Mouse (Mus musculus) liver, postnatal 0 days (tissue): Measurements from ENCODE around the gene Atf3. TPM values are rescaled to one million over a fixed set of nuclear protein-coding genes. Genes with fewer than 3 reads are reported as not detected.

Experiments used
- ATAC-seq: fragments of 200-750 bp; cut with Nextera tagmentation; 2 replicates; pipeline ENCODE4 v1.8.0; 2017; ENCODE audit warnings: mild to moderate bottlenecking, moderate library complexity
- DNase-seq: peaks from one replicate; pipeline ENCODE4 v3.0.0-alpha.2; 2016
- H3K27ac ChIP-seq: fragments of 300-500 bp; sonication (generic); 2 replicates; pipeline ENCODE4 v1.5.1; 2014; ENCODE audit warnings: antibody characterized with exemption, moderate library complexity, mild to moderate bottlenecking, low read depth
- H3K27me3 ChIP-seq: fragments of 300-500 bp; sonication (generic); 2 replicates; pipeline ENCODE4 v1.6.1; 2014; ENCODE audit warnings: low read length, control low read depth, mixed read lengths; ENCODE audit not compliant: insufficient read depth
- H3K36me3 ChIP-seq: fragments of 300-500 bp; sonication (generic); replicated peaks from 2 replicates; pipeline ENCODE4 v1.6.1; 2014; ENCODE audit warnings: mild to moderate bottlenecking, control low read depth, low read length, moderate library complexity, mixed read lengths; ENCODE audit not compliant: insufficient read depth
- H3K4me1 ChIP-seq: fragments of 300-500 bp; sonication (generic); 2 replicates; pipeline ENCODE4 v1.6.1; 2014; ENCODE audit warnings: antibody characterized with exemption, mild to moderate bottlenecking, control low read depth; ENCODE audit not compliant: insufficient read depth
- H3K4me2 ChIP-seq: fragments of 300-500 bp; sonication (generic); 2 replicates; pipeline ENCODE4 v1.6.1; 2014; ENCODE audit warnings: low read depth, mild to moderate bottlenecking, low read length, moderate library complexity, mixed read lengths
- H3K4me3 ChIP-seq: fragments of 300-500 bp; sonication (generic); 2 replicates; pipeline ENCODE4 v1.5.1; 2014; ENCODE audit warnings: low read depth, low read length
- H3K9ac ChIP-seq: fragments of 300-500 bp; sonication (generic); replicated peaks from 2 replicates; pipeline ENCODE4 v1.6.1; 2014; ENCODE audit warnings: mild to moderate bottlenecking, moderate library complexity
- H3K9me3 ChIP-seq: fragments of 300-500 bp; sonication (generic); 2 replicates; pipeline ENCODE4 v1.6.1; 2016; ENCODE audit warnings: mild to moderate bottlenecking, control low read depth, low read length, mixed read lengths
- CTCF ChIP-seq: sonication (generic); IDR thresholded peaks from 2 replicates; pipeline ENCODE4 v1.5.1; 2016; ENCODE audit warnings: antibody characterized with exemption, low read depth
- EP300 ChIP-seq: IDR thresholded peaks from 2 replicates; pipeline ENCODE4 v1.6.1; 2016; ENCODE audit warnings: antibody characterized with exemption, low read depth, mild to moderate bottlenecking
- WGBS: fragments of 180-500 bp; shearing (Covaris S2); extraction: QIAGEN DNeasy Blood & Tissue Kit; methylation state at CpG from one replicate; pipeline ENCODE4 v1.1.7; 2014; ENCODE audit not compliant: insufficient replicate concordance; 5-methylcytosine and 5-hydroxymethylcytosine counted together
- polyA plus RNA-seq: library from polyadenylated mRNA; unstranded; fragments of >200 nt; fragmentation: Nextera tagmentation; extraction: Ambion mirVana; gene quantifications from 2 replicates; pipeline ENCODE4 v1.2.1, GENCODE M21; 2015

Atf3 gene
- polyA plus RNA-seq, 1 experiment from 2014 or later = 1.00 TPM

DNA sequence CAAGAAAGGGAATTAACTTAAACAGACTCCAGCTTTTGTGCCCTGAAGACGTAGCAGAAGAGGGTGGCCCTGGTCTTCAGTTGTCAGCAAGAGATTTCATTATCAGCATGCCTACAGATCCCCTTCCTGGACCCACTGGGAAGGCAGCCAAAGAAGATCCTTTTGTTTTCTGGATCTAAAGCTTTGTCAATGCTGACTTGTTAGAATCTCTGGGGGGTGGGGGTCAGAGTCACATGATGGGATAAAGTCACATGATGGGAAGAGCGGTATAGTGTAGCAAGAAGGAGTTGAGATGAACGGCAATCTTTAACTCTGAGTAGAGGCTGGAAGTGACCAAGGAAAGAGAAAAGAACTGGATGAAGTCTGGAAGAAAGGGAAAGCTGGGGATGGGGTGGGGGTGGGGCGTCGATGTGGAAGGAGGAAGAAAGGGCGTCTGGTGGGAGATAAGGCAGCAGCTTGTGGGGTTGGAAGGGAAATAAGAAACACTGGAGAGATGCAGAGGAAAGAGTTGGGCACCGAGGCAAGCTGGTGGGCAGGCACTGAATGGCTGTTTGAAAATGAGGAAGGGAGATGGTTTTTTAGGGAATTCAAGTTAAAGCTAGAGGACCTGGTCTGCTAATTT is 78.9 kb downstream of the Atf3 start:
- no peaks in the 10 kb centered on the region for H3K36me3 ChIP-seq
- H3K9me3 ChIP-seq = no peaks in the 10 kb centered on the region
- no peaks in the 10 kb centered on the region for H3K4me1 ChIP-seq
- no peak for ATAC-seq
- TF ChIP-seq CTCF (no peak), EP300 (no peak)
- no peak overlapping the region for H3K9ac ChIP-seq
- H3K4me2 ChIP-seq = no peak overlapping the region
- H3K27me3 ChIP-seq = no peaks in the 10 kb centered on the region
- 34% methylated on average over 7 of the region's 7 CpGs for WGBS
- no peak for DNase-seq
- no peak overlapping the region for H3K4me3 ChIP-seq
- H3K27ac ChIP-seq = no peak overlapping the region

DNA sequence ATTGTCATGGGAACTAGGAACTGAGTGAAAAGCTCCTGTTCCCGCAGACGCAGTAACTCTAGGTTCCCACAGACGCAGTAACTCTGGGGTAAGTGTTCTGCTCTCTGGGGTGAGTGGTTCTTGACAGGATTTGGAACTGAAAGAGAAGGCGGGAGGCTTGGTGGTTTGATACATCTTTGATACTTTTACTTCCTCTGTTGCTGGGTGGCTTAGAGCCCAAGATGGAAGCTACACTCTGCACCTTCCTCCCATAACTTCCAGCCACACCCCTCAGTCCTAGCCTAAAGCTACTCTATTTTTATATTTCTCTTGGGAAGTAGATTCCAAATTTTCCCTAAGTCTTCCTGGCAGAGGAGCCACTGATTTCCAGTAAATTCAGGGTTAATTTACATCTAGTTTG is 79.4 kb downstream of the Atf3 start:
- peaks cover under 1% of the 10 kb centered on the region for H3K4me1 ChIP-seq
- ATAC-seq = no peak
- H3K4me2 ChIP-seq = no peak overlapping the region

DNA sequence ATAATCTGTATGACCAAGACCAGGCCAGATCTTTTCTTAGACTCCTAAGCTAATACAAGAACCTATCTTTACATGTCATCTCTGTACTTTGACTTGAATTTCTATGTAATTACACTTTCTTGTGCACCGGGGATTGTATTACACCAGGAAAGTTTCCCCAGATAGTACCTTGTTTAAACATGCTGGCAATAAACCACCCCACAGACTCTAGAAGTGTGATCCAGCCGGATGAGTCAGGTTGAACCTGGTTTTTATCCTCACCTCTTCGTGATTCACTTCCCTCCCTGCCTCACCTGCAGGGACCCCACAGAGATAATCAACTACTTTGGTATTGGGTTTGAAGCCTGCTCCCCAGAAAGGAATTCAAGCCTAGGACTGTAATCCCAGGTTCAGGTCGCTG is 82.4 kb downstream of the Atf3 start:
- H3K27ac ChIP-seq = no peak overlapping the region
- 64% methylated on average over 4 of the region's 4 CpGs for WGBS
- H3K4me1 ChIP-seq = peaks cover 11% of the 10 kb centered on the region
- no peaks in the 10 kb centered on the region for H3K36me3 ChIP-seq
- DNase-seq (no peak), ATAC-seq (no peak)
- no peaks in the 10 kb centered on the region for H3K27me3 ChIP-seq
- H3K9me3 ChIP-seq = no peaks in the 10 kb centered on the region
- H3K4me2 ChIP-seq = no peak overlapping the region
- no peak overlapping the region for H3K4me3 ChIP-seq
- H3K9ac ChIP-seq = no peak overlapping the region
- TF ChIP-seq EP300 (no peak), CTCF (no peak)

More for the DNA sequence above, 79.4 kb downstream of the Atf3 start:
- Histone ChIP-seq H3K27ac (no peak overlapping the region), H3K9ac (no peak overlapping the region), H3K9me3 (no peaks in the 10 kb centered on the region), H3K36me3 (no peaks in the 10 kb centered on the region), H3K27me3 (no peaks in the 10 kb centered on the region), H3K4me3 (no peak overlapping the region)
- no peak for DNase-seq
- TF ChIP-seq EP300 (no peak), CTCF (no peak)
- WGBS = 73% methylated on average over 4 of the region's 4 CpGs

DNA sequence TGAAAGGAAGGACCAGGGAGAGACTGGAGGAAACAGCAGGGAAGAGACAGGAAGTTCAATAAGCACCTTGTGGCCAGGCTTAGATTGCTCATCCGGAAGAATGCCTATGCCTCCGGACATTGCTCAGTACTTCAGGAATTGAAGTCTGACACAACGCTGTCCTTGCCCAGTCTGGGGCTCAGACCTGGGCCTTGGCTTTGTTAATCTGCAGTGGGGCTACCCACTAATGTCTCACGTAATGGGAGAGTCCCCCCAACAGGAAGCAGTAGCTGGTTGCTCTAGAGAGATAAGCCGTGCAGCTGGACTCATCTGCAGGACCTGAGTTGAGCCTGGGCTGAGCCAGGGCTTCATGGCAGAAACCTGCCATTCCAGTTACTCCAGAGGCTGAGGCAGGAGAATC is 84.9 kb downstream of the Atf3 start:
- peaks cover 11% of the 10 kb centered on the region for H3K4me1 ChIP-seq
- H3K27me3 ChIP-seq = no peaks in the 10 kb centered on the region
- 25% methylated on average over 5 of the region's 5 CpGs for WGBS
- H3K27ac ChIP-seq = peak overlapping the region; percentile 11; the same call in 1 of the 2 replicates
- no peak overlapping the region for H3K4me3 ChIP-seq
- peak; percentile 55 for ATAC-seq
- TF ChIP-seq EP300 (no peak), CTCF (0 out of 2 replicates have a peak, but pooled peaks have one; percentile 7)
- H3K9ac ChIP-seq = no peak overlapping the region
- peak overlapping the region; percentile 47 for H3K4me2 ChIP-seq
- no peak for DNase-seq
- 0 out of 2 replicates have a peak, but pooled peaks cover 4% of the 10 kb centered on the region for H3K9me3 ChIP-seq
- H3K36me3 ChIP-seq = no peaks in the 10 kb centered on the region

DNA sequence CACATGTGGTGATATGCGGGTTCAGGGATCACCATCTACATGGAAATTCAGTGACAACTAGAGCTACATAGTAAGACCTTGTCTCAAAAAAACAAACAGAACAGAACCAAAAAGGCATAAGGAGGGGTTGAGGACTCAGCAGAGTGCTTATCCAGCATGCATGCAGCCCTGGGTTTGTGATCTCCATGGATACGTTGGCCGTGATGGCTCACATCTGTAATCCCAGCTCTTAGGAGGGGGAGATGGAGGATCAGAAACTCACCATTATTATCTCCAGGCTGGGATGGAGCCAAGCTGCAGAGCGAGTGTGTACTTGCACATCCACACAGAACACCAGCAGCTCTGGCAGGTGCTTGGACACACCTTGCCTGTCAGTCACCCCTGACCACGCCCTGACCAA is 85.6 kb downstream of the Atf3 start:
- Histone ChIP-seq H3K9me3 (0 out of 2 replicates have a peak, but pooled peaks cover 4% of the 10 kb centered on the region), H3K9ac (no peak overlapping the region), H3K4me1 (peaks cover 11% of the 10 kb centered on the region), H3K4me3 (no peak overlapping the region), H3K27ac (no peak overlapping the region), H3K4me2 (no peak overlapping the region), H3K36me3 (no peaks in the 10 kb centered on the region), H3K27me3 (no peaks in the 10 kb centered on the region)
- DNase-seq = no peak
- TF ChIP-seq EP300 (no peak), CTCF (no peak)
- no peak for ATAC-seq
- WGBS = 62% methylated on average over 5 of the region's 5 CpGs

DNA sequence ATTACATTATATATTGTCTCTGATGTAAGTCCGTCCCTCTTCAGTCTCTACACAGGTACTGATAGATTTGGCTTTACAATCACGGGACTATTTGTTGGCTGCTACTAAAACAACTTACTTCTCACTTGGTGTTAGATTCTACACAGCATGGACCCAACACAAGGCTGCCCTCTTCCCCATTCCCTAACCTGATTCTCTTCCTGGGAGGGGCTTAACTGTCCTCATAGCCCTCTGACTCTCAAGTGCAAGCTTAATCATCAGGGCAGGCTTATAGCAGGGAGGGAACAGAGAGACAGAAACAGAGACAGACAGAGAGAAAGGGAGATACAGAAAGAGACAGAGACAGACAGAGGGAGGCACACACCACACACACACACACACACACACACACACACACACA is 86.1 kb downstream of the Atf3 start:
- ATAC-seq = no peak
- 77% methylated on average over 2 of the region's 2 CpGs for WGBS
- no peak for TF ChIP-seq EP300
- no peak for TF ChIP-seq CTCF

More for the DNA sequence above, 86.1 kb downstream of the Atf3 start:
- H3K4me1 ChIP-seq = peaks cover 11% of the 10 kb centered on the region
- H3K9me3 ChIP-seq = 0 out of 2 replicates have a peak, but pooled peaks cover 4% of the 10 kb centered on the region
- no peak overlapping the region for H3K4me2 ChIP-seq
- H3K36me3 ChIP-seq = no peaks in the 10 kb centered on the region
- no peak overlapping the region for H3K9ac ChIP-seq
- no peak overlapping the region for H3K27ac ChIP-seq
- H3K4me3 ChIP-seq = no peak overlapping the region
- DNase-seq = no peak
- H3K27me3 ChIP-seq = no peaks in the 10 kb centered on the region
